Mouse (Mus musculus) embryonic stem cell, embryonic (primary cell): Measurements from ENCODE around the gene Olfr846.

Experiments
- CTCF ChIA-PET, 4 experiments: fragments of 300-600 bp in 2 of 4; fragments of 350-600 bp in 2 of 4; sonication (Branson Sonifier 250); formaldehyde crosslinking; loops; one replicate each; lab custom pipeline; 2022; ENCODE audit warnings: inconsistent platforms in 2 of 4; lab: Charles Lee
- POLR2A ChIA-PET, 4 experiments: fragments of 300-600 bp in 2 of 4; fragments of 350-600 bp in 2 of 4; sonication (Branson Sonifier 250); formaldehyde crosslinking; loops; one replicate each; lab custom pipeline; 2022; ENCODE audit warnings: antibody characterized with exemption in 4 of 4, inconsistent platforms in 1 of 4; lab: Charles Lee

Gene Olfr846

DNA sequence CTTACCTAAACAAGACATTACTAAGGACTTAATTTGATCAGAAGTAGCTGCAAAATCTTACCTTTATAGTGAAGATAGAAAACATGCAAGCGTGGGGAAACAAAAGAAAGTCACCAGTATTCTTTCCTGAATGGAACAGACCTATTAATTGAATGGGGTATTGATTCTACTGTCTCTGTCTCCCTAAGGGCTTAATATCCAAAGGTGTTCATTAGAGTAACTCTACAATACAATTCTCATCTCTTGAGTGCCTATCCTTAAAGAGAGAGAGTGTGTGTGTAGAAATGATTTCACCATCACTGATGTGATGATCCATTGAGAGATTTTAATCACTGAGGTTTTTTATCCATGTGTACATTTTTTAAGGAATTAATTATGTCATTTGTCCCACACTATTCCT is at the start of gene Olfr846:
Olfr846 (minus strand) TSS at position 101 of the 400 bp plus-strand sequence.
- ChIA-PET CTCF (no interaction called here), POLR2A (no interaction called here)

DNA sequence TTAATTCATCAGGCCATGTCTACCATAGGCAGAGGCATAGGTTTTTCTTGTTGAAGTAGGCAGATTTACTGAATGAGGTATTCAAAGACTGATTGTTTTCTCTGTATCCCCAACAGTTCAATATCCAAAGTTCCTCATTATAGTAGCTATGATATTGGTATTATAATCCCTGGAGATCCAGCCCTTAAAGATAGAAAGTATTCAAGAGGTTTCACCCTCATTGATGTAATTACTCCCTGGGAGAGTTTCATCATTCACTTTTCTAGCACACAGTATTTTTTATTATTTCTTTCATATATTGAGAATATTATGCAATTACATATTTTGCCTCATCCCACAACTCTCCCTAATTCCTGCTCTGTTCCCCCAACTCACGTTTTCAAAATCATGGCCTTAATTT is 14.8 kb upstream of the Olfr846 start, which contains the start of gene Olfr847:
Olfr847 (minus strand) TSS at position 101 of the 400 bp plus-strand sequence.
- ChIA-PET CTCF (no interaction called here), POLR2A (interaction anchor here in 1 of 4 experiments (0.7 kb wide), 1 partner anchor 661 kb away, joined by 3 read pairs; no protein-coding TSS in a partner anchor)

DNA sequence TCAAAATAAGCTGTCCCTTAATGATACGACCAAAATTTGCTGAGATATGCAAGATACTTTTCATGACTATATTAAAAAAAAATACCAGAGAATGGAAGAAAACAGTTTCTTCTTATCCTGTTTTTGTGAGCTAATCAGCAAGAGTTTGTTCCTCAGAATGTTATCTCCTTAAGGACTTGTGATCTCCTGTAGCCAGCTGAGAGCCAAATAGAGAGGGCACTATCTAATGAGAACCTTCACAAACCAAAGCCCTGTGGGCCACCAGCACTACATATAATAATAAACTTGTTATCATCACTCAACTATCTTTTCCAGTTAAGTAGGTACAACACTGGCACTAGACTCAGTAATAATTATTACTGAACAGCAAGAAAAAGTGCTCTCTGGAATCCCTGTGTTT is 27.6 kb downstream of the Olfr846 start, which contains the start of gene Olfr845:
Olfr845 (plus strand) TSS at position 301 of the 400 bp plus-strand sequence.
- CTCF ChIA-PET = no interaction called here
- POLR2A ChIA-PET = no interaction called here

DNA sequence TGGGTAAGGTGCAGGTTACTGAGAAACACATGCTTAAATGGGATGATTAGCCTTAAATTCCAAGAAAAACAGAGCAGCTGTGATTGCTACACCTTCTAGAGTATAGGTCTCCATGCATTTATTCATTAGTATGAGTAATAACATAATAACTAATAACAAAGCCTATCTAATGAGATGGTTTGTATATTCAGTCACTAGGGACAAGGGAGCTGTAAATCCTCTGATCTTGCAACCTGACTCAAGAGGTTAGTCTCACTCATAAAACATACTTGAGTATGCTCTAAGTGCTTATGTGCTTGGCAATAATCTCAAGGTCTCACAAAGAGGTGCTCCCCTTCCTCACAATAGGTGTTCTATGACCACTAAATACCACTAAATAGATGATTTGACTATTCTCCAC is 47.8 kb downstream of the Olfr846 start, which contains the start of gene Olfr844:
Olfr844 (plus strand) TSS at position 301 of the 400 bp plus-strand sequence.
- POLR2A ChIA-PET = no interaction called here
- CTCF ChIA-PET = no interaction called here
